Mouse (Mus musculus) MEL (cell line): ENCODE measurements around the gene Calm4. TPM values are rescaled to one million over a fixed set of nuclear protein-coding genes. Genes with fewer than 3 reads are reported as not detected.

ENCODE experiments used
- DNase-seq: peaks from one replicate; pipeline ENCODE4 v3.0.0; 2011; ENCODE audit warnings: low read depth, low spot score
- H3K27ac ChIP-seq: 2 replicates; pipeline ENCODE4 v1.5.1; 2012; ENCODE audit warnings: low read depth, mild to moderate bottlenecking, control low read depth, low read length, moderate library complexity; ENCODE audit not compliant: control insufficient read depth
- H3K27me3 ChIP-seq, 2 experiments: fragments of 150-350 bp in 1 of 2; sonication (generic) in 1 of 2; 2 replicates each; pipeline ENCODE4 v1.6.1; 2012; ENCODE audit warnings: low read length in 2 of 2, mild to moderate bottlenecking in 2 of 2, improper control_type of control experiment in 1 of 2, moderate library complexity in 1 of 2; ENCODE audit not compliant: insufficient read depth in 2 of 2, control insufficient read depth in 1 of 2
- H3K36me3 ChIP-seq, 2 experiments: 2 replicates each; pipeline ENCODE4 v1.6.1; 2012 to 2014; ENCODE audit warnings: low read length in 2 of 2, improper control_type of control experiment in 1 of 2, inconsistent platforms in 1 of 2, mild to moderate bottlenecking in 1 of 2; ENCODE audit not compliant: insufficient read depth in 2 of 2, control insufficient read depth in 1 of 2
- H3K4me1 ChIP-seq, 2 experiments: fragments of 150-350 bp in 1 of 2; sonication (generic) in 1 of 2; 2 replicates each; pipeline ENCODE4 v1.6.1; 2012; ENCODE audit warnings: low read length in 2 of 2, improper control_type of control experiment in 1 of 2, mild to moderate bottlenecking in 1 of 2; ENCODE audit not compliant: insufficient read depth in 2 of 2, control insufficient read depth in 1 of 2
- H3K4me3 ChIP-seq, 2 experiments: fragments of 150-350 bp in 1 of 2; sonication (generic) in 1 of 2; 2 replicates each; pipeline ENCODE4 v1.5.1; 2012; ENCODE audit warnings: low read depth in 2 of 2, low read length in 2 of 2, mild to moderate bottlenecking in 2 of 2, moderate library complexity in 2 of 2, control low read depth in 1 of 2, improper control_type of control experiment in 1 of 2; ENCODE audit not compliant: control insufficient read depth in 1 of 2, insufficient read depth in 1 of 2
- H3K79me2 ChIP-seq: 2 replicates; pipeline ENCODE4 v1.6.1; 2012; ENCODE audit warnings: mild to moderate bottlenecking, low read length, moderate library complexity; ENCODE audit not compliant: control insufficient read depth, poor library complexity, insufficient read depth
- H3K9ac ChIP-seq: 2 replicates; pipeline ENCODE4 v1.6.1; 2012; ENCODE audit warnings: low read depth, mild to moderate bottlenecking, control low read depth, low read length, moderate library complexity; ENCODE audit not compliant: control insufficient read depth, poor library complexity, severe bottlenecking
- H3K9me3 ChIP-seq: fragments of 150-350 bp; sonication (generic); replicated peaks from 2 replicates; pipeline ENCODE4 v1.6.1; 2012; ENCODE audit warnings: mild to moderate bottlenecking, low read length, improper control_type of control experiment, moderate library complexity; ENCODE audit not compliant: insufficient read depth
- CHD2 ChIP-seq: IDR thresholded peaks from 2 replicates; pipeline ENCODE4 v1.6.1; 2011; ENCODE audit warnings: low read length, improper control_type of control experiment
- CTCF ChIP-seq, 3 experiments: IDR thresholded peaks in 2 of 3; conservative IDR thresholded peaks in 1 of 3; 2 replicates each; pipeline ENCODE4 v1.5.1; 2011 to 2012; ENCODE audit warnings: low read length in 3 of 3, low read depth in 2 of 3, mild to moderate bottlenecking in 2 of 3, improper control_type of control experiment in 1 of 3, inconsistent platforms in 1 of 3, mixed read lengths in 1 of 3, moderate library complexity in 1 of 3; ENCODE audit not compliant: control insufficient read depth in 1 of 3, insufficient read depth in 1 of 3, poor library complexity in 1 of 3, severe bottlenecking in 1 of 3
- E2F4 ChIP-seq: IDR thresholded peaks from 2 replicates; pipeline ENCODE4 v1.6.1; 2011; ENCODE audit warnings: low read depth, low read length, improper control_type of control experiment, borderline replicate concordance
- ELF1 ChIP-seq: IDR thresholded peaks from 2 replicates; pipeline ENCODE4 v1.6.1; 2014; ENCODE audit warnings: low read depth, mild to moderate bottlenecking, inconsistent platforms, low read length, improper control_type of control experiment, moderate library complexity
- ETS1 ChIP-seq: IDR thresholded peaks from 2 replicates; pipeline ENCODE4 v1.6.1; 2012; ENCODE audit warnings: low read depth, mild to moderate bottlenecking, inconsistent platforms, low read length, improper control_type of control experiment, moderate library complexity
- GATA1 ChIP-seq: IDR thresholded peaks from 2 replicates; pipeline ENCODE4 v1.6.1; 2011; ENCODE audit warnings: low read depth, low read length, improper control_type of control experiment
- HCFC1 ChIP-seq: IDR thresholded peaks from 2 replicates; pipeline ENCODE4 v1.6.1; 2012; ENCODE audit warnings: low read depth, mild to moderate bottlenecking, inconsistent platforms, low read length, improper control_type of control experiment, moderate library complexity
- JUND ChIP-seq: IDR thresholded peaks from 2 replicates; pipeline ENCODE4 v1.6.1; 2011; ENCODE audit warnings: low read depth, mild to moderate bottlenecking, improper control_type of control experiment, low read length
- MAFK ChIP-seq: IDR thresholded peaks from 2 replicates; pipeline ENCODE4 v1.6.1; 2011; ENCODE audit warnings: low read depth, mild to moderate bottlenecking, low read length, improper control_type of control experiment, borderline replicate concordance
- MXI1 ChIP-seq: IDR thresholded peaks from 2 replicates; pipeline ENCODE4 v1.6.1; 2011; ENCODE audit warnings: mild to moderate bottlenecking, low read depth, low read length, improper control_type of control experiment
- MYB ChIP-seq: IDR thresholded peaks from 2 replicates; pipeline ENCODE4 v1.6.1; 2011; ENCODE audit warnings: mild to moderate bottlenecking, low read depth, low read length, improper control_type of control experiment
- MYC ChIP-seq: IDR thresholded peaks from 2 replicates; pipeline ENCODE4 v1.6.1; 2011; ENCODE audit warnings: low read depth, mild to moderate bottlenecking, low read length, improper control_type of control experiment, moderate library complexity
- NELFE ChIP-seq: IDR thresholded peaks from 2 replicates; pipeline ENCODE4 v1.6.1; 2011; ENCODE audit warnings: low read depth, low read length, improper control_type of control experiment
- POLR2A ChIP-seq, 2 experiments: IDR thresholded peaks; 2 replicates each; pipeline ENCODE4 v1.6.1; 2011 to 2012; ENCODE audit warnings: low read length in 2 of 2, mild to moderate bottlenecking in 2 of 2, control low read depth in 1 of 2, improper control_type of control experiment in 1 of 2, low read depth in 1 of 2, moderate library complexity in 1 of 2; ENCODE audit not compliant: control insufficient read depth in 1 of 2, insufficient read depth in 1 of 2, poor library complexity in 1 of 2
- POLR2AphosphoS2 ChIP-seq: IDR thresholded peaks from 2 replicates; pipeline ENCODE4 v1.6.1; 2011; ENCODE audit warnings: low read length, improper control_type of control experiment
- POLR2AphosphoS5 ChIP-seq: IDR thresholded peaks from 2 replicates; pipeline ENCODE4 v1.6.1; 2012; ENCODE audit warnings: low read depth, borderline replicate concordance, mild to moderate bottlenecking, inconsistent platforms, low read length, moderate library complexity, mixed read lengths
- RAD21 ChIP-seq: IDR thresholded peaks from 2 replicates; pipeline ENCODE4 v1.6.1; 2011; ENCODE audit warnings: mild to moderate bottlenecking, low read depth, low read length, improper control_type of control experiment
- RCOR1 ChIP-seq: IDR thresholded peaks from 2 replicates; pipeline ENCODE4 v1.6.1; 2012; ENCODE audit warnings: low read depth, mild to moderate bottlenecking, inconsistent platforms, low read length, improper control_type of control experiment
- TAL1 ChIP-seq: IDR thresholded peaks from 2 replicates; pipeline ENCODE4 v1.6.1; 2012; ENCODE audit warnings: mild to moderate bottlenecking, inconsistent platforms, low read length, moderate library complexity, mixed read lengths
- TCF12 ChIP-seq: IDR thresholded peaks from 2 replicates; pipeline ENCODE4 v1.6.1; 2014; ENCODE audit warnings: low read depth, mild to moderate bottlenecking, inconsistent platforms, low read length, improper control_type of control experiment, moderate library complexity
- UBTF ChIP-seq: IDR thresholded peaks from 2 replicates; pipeline ENCODE4 v1.6.1; 2012; ENCODE audit warnings: low read depth, mild to moderate bottlenecking, inconsistent platforms, low read length, improper control_type of control experiment, moderate library complexity, borderline replicate concordance; ENCODE audit not compliant: insufficient read depth
- USF2 ChIP-seq, 2 experiments: IDR thresholded peaks; 2 replicates each; pipeline ENCODE4 v1.6.1; 2011 to 2012; ENCODE audit warnings: improper control_type of control experiment in 2 of 2, low read length in 2 of 2, borderline replicate concordance in 1 of 2, inconsistent platforms in 1 of 2, low read depth in 1 of 2, mild to moderate bottlenecking in 1 of 2; ENCODE audit not compliant: insufficient read depth in 1 of 2
- ZMIZ1 ChIP-seq: IDR thresholded peaks from 2 replicates; pipeline ENCODE4 v1.6.1; 2012; ENCODE audit warnings: low read depth, mild to moderate bottlenecking, inconsistent platforms, low read length, improper control_type of control experiment, moderate library complexity
- ZNF384 ChIP-seq: IDR thresholded peaks from 2 replicates; pipeline ENCODE4 v1.6.1; 2012; ENCODE audit warnings: low read depth, mild to moderate bottlenecking, inconsistent platforms, low read length, improper control_type of control experiment
- polyA plus RNA-seq, 2 experiments: library from polyadenylated mRNA; stranded (reverse) in 1 of 2; unstranded in 1 of 2; fragments of >175 nt in 1 of 2; fragments of >200 nt in 1 of 2; gene quantifications; 2 replicates each; pipeline versions ENCODE4 v1.2.1 to v1.2.4; 2012; ENCODE audit warnings: low replicate concordance in 2 of 2, low read depth in 1 of 2; ENCODE audit not compliant: insufficient read length in 2 of 2, insufficient read depth in 1 of 2, missing spikeins in 1 of 2
- total RNA-seq: library from RNA; depleted of rRNA; stranded (reverse); fragments of 300-350 nt; gene quantifications from 2 replicates; pipeline ENCODE4 v1.2.3, GENCODE M21; 2012

The Calm4 gene
- total and polyA plus RNA-seq, 3 experiments, result not detected

DNA sequence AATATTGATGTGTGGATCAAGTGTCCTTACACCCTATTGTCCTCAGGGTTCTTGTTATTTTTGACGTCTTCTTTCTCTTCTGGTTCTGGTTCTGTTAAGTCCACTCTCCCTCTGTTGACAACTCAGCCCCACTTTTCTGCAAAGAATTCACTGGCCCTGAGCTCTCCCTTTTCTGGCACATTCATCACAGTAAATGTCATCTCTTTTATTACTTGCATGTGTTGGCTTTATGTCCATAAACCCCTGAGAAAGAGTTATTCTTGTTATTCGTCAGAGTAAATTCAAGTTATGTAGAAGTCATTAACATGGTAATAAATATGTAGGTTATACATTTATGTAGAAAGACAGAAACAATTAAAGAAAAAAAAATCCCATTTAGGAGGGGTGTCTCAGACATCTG, 48.0 kb upstream of the Calm4 start:
- no peak for TF ChIP-seq MYC
- TF ChIP-seq MYB, result no peak
- no peak for TF ChIP-seq USF2 (IDR thresholded peaks at IDR 0.05; ENCODE audit: borderline replicate concordance in 1 of 2, insufficient read depth in 1 of 2, low read depth in 1 of 2, low read length in 2 of 2)
- TF ChIP-seq JUND, result no peak
- no peak for TF ChIP-seq POLR2A (IDR thresholded peaks at IDR 0.05; ENCODE audit: control insufficient read depth in 1 of 2, insufficient read depth in 1 of 2, low read depth in 1 of 2, low read length in 2 of 2, poor library complexity in 1 of 2)
- TF ChIP-seq ETS1, result no peak
- no peak for TF ChIP-seq ELF1
- H3K27ac ChIP-seq, result no peak overlapping the region
- H3K9me3 ChIP-seq, result no peaks in the 10 kb centered on the region

DNA sequence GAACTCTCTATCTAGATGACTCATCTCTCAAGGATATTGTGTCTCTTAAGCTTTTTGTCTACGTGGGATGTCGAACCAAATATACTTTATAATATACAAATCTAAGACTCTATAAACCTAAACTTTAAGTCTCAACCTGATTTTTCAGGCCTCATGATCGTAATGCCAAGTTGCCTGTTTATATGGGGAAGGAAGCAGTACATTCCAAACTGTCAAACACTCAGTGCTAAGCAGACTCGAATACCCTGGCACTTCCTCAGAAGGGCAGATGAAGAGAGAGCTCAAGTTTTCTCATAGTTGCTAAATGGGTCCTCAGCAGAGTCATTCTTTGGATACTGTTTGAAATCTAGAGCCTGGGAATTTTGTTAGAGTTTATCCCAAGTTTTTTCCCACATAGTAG, 40.9 kb upstream of the Calm4 start:
- H3K79me2 ChIP-seq, result no peaks in the 10 kb centered on the region
- no peak overlapping the region for H3K4me3 ChIP-seq
- H3K36me3 ChIP-seq, result no peaks in the 10 kb centered on the region
- no peak overlapping the region for H3K27ac ChIP-seq
- H3K4me1 ChIP-seq, result no peaks in the 10 kb centered on the region
- no peaks in the 10 kb centered on the region for H3K27me3 ChIP-seq
- no peak for DNase-seq
- TF ChIP-seq POLR2AphosphoS5 (no peak), MYB (no peak), CHD2 (no peak), MXI1 (no peak), TAL1 (no peak), JUND (no peak), ELF1 (no peak), USF2 (IDR thresholded peaks at IDR 0.05; ENCODE audit: borderline replicate concordance in 1 of 2, insufficient read depth in 1 of 2, low read depth in 1 of 2, low read length in 2 of 2) (no peak), RAD21 (no peak)
- H3K9me3 ChIP-seq, result no peaks in the 10 kb centered on the region
- H3K9ac ChIP-seq, result no peak overlapping the region

More for the DNA sequence above, 48.0 kb upstream of the Calm4 start:
- Histone ChIP-seq H3K79me2 (no peaks in the 10 kb centered on the region), H3K4me1 (no peaks in the 10 kb centered on the region), H3K27me3 (peaks cover 0 to 1% of the 10 kb centered on the region in 2 experiments; a peak in 1 of 4 replicates), H3K9ac (no peak overlapping the region), H3K36me3 (no peaks in the 10 kb centered on the region), H3K4me3 (no peak overlapping the region)
- no peak for DNase-seq

DNA sequence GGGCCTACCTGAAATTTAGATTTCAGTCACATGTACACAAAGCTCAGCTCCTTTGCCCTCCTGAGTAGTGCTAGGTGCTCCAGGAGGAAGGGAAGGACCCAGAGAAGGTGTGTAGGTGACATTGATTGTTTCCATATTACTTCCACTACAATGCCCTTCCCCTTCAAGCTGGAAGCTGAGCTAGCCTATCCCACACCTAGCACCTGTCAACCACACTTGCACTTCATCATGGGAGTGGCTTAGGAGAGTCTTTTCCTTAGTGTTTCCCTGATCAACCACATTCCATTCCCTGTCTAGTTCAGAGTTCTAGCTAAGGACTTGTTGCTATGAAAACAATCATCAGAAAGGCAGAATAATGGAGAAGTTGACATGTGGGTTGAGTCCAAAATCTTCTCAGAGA, 38.8 kb upstream of the Calm4 start:
- Histone ChIP-seq H3K9ac (no peak overlapping the region), H3K4me3 (no peak overlapping the region), H3K9me3 (no peaks in the 10 kb centered on the region), H3K4me1 (no peaks in the 10 kb centered on the region), H3K27ac (no peak overlapping the region), H3K79me2 (no peaks in the 10 kb centered on the region), H3K36me3 (no peaks in the 10 kb centered on the region), H3K27me3 (no peaks in the 10 kb centered on the region)
- DNase-seq, result no peak
- TF ChIP-seq POLR2AphosphoS5 (no peak), E2F4 (no peak), MAFK (no peak), RCOR1 (no peak), CTCF (IDR thresholded peaks at IDR 0.05 in 2 of 3, conservative IDR thresholded peaks at IDR 0.05 in 1 of 3; ENCODE audit: control insufficient read depth in 1 of 3, insufficient read depth in 1 of 3, low read depth in 2 of 3, low read length in 3 of 3, poor library complexity in 1 of 3, severe bottlenecking in 1 of 3) (no peak), ZMIZ1 (no peak), JUND (no peak), POLR2AphosphoS2 (no peak), MYC (no peak), RAD21 (no peak), GATA1 (no peak), HCFC1 (no peak), POLR2A (IDR thresholded peaks at IDR 0.05; ENCODE audit: control insufficient read depth in 1 of 2, insufficient read depth in 1 of 2, low read depth in 1 of 2, low read length in 2 of 2, poor library complexity in 1 of 2) (no peak), TCF12 (no peak), ELF1 (no peak), ZNF384 (no peak), NELFE (no peak), CHD2 (no peak), MXI1 (no peak), UBTF (no peak)
